Mouse (Mus musculus) CD8-positive naive resting alpha-beta T cell, adult 2 months (primary cell): ENCODE measurements around the gene Gas8.
"Not testable (repeated sequence)": the region's sequence is repeated elsewhere in the genome, so short reads cannot be mapped to it uniquely, and the experiment has no call there.

Experiments
- DNase-seq, 2 experiments: peaks; one replicate each; pipeline ENCODE4 v3.0.0; 2022; ENCODE audit warnings: low read depth in 2 of 2, low spot score in 2 of 2

The Gas8 gene

GRCm38 (mm10) chr8:123514781-123515539, 3.7 kb upstream of the Gas8 start, which contains the start of gene Dbndd1:
Gene Dbndd1 (minus strand): TSS chr8:123515463.
- DNase-seq = peak in 1 of 2 experiments; percentile 20

- DNase-seq = no peak
These were observed 3.1 kb upstream of the Gas8 start for GRCm38 (mm10) chr8:123515540-123515897.

DNA sequence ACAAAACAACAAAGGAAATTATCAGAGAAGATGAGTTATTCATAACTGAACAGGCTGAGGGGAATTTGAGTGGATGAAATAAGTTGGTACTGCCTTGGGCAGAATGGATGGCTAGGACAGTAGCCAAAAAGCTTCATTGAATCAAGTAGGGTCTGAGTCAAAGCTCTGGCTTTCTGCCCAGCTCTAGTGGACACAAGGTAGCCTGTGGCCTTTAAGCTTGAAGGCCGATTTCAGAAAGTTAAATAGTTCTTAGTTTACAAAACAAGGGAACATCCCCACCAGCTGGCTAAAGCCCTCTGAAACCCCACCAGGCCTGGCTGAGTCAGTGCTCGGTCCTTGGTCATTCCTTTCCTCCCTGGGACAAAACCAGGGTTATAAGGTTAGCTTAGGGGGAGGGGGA, 2.0 kb upstream of the Gas8 start:
- no peak for DNase-seq

DNA sequence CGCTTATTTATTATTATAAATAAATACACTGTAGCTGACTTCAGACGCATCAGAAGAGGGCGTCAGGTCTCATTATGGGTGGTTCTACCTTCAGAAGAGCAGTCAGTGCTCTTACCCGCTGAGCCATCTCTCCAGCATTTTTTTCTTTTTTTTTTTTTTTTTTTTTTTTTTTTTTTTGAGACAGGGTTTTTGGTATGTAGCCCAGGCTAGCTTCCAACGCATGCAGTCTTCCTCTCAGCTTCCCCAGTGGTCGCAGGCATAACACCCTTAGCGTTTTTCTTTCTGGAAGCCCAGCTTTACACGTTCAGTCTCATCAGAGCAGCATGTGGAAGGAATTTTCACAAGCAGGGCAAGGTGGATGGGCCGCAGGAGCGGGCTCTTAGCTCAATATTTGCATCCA, 462 bp upstream of the Gas8 start:
- DNase-seq = no peak

GRCm38 (mm10) chr8:123520048-123520447, 1.4 kb downstream of the Gas8 start:
- not testable (repeated sequence) for DNase-seq

- DNase-seq = no peak
These were observed 9.3 kb downstream of the Gas8 start for GRCm38 (mm10) chr8:123527720-123528489.

GRCm38 (mm10) chr8:123536242-123536989, 17.8 kb downstream of the Gas8 start:
- no peak for DNase-seq

DNA sequence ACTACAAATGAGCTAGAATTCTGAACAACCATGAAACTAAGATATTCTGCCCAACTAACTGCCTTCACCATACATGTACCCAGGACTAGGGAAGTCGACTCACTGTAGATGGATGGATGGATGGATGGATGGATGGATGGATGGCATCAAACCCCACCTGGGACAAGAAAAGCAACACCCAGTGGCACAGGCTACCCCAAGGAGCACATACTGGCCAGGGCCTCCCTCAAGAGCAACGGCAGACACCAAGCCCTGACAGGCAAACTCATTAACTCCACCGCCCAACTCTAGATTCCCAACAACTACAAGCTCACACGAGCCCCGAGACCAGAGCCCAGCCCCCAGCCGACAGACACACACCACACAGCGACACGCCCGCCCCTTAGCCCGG, 18.4 kb downstream of the Gas8 start:
- no peak for DNase-seq

- DNase-seq = peak; percentile 57 to 59
These were observed 19.0 kb downstream of the Gas8 start for GRCm38 (mm10) chr8:123537641-123538040.

DNA sequence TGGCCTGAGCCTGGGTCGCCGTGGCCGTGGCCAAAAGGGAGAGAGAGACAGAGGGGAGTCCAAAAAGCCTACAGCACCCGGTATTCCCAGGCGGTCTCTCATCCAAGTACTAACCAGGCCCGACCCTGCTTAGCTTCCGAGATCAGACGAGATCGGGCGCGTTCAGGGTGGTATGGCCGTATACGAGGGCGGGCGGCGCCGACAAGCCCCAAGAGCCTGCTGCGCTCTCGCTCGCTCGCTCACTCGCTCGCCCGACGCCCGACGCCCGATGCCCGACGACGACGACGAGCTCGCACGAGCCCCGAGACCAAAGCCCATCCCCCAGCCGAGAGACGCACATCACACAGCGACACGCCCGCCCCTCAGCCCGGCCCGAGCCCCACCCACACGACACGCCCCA, 45.6 kb downstream of the Gas8 start:
- DNase-seq = not testable (repeated sequence)

DNA sequence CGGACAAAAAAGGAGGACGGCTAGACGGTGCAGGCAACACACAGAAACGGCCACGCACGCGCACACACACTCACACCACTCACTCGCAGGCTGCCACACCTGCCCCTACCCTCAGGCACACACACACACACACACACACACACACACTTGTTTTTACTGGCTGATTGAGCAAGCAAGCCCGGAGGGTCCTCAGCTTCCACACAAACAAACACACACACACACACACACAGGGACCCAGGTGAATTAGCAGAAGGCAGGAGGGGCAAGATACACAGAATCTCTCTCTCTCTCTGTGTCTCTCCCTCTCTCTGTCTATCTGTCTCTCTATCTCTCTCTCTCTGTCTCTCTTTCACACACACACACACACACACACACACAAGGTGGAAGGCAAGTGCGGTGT, 56.8 kb downstream of the Gas8 start:
- DNase-seq = peak in 1 of 2 experiments; percentile 36
